Mouse (Mus musculus) inflammation-experienced regulatory T-cells (primary cell): Measurements from ENCODE around the gene Numa1. TPM values are rescaled to one million over a fixed set of nuclear protein-coding genes. Genes with fewer than 3 reads are reported as not detected.

Experiments
- polyA plus RNA-seq, 2 experiments: library from polyadenylated mRNA; unstranded; fragments of 100-300 nt; shearing (Covaris generic); gene quantifications; one replicate each; pipeline ENCODE4 v1.2.1; 2017

Numa1 gene
- 100 to 1,000 TPM; 142 to 171 TPM for polyA plus RNA-seq

DNA sequence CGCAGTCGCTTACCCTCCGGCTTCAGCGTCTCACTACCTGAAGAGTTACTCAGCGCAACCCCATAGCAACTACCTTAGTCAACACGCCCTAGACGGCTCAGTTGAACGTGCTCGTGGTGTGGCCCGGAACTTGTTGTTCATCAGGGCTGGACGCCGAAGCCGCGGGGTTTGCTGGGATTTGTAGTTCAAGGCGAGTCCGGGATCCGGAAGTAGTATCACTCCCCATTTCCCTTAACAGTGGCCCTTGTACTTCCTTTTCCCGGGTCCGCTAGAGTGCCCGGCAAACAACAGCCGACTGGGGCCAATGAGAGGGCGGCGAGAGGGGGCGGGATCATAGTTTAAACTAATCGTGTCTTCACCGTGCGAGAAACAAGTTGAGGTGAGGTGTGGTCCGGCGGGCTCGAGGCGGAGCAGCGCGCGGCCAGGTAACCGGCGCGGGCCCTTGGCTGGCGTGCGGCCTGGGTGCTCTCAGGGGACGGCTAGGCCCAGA, at the start of gene Numa1, which contains the start of gene Lrrc51:
Gene Numa1, plus strand, starts transcription at position 361 of the 490 bp plus-strand sequence.
Gene Lrrc51, minus strand, starts transcription at position 145 of the 490 bp plus-strand sequence.

DNA sequence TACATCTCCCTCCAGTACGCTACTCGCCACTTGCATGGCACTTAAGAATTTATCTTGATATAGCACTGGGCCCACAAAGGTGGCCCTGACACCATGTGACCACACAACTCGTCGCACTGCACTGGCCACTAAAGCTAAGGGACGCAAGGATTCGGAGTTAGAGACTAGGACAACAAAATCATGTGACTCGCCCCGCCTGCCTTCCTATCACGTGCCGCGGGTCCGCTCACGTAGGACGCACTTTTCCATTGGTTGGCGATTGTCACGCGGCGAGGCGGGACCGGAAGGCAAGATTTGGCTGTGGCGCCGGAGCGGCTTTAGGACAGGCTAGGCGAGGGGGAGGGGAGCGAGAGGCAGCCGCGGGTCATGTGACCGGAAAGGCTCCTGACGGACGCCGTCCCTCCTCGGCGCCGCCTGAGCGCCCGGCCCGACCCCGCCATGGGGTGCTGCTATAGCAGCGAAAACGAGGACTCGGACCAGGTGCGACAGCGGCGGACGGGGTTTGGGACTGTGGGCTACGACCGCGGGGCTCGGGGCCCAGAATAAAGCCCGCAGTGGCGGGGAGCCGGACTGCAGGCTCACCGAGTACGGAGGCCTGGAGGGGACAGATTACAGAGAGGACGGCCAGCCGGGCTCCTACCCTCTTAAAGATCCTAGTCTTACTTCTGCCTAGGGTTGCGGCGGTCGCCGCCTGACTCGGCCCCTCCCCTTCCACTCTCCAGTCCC, 28.2 kb upstream of the Numa1 start, which contains the start of gene Lamtor1:
Gene Lamtor1, plus strand, starts transcription at position 344 of the 726 bp plus-strand sequence.

GRCm38 (mm10) chr7:101906287-101906681, 27.6 kb upstream of the Numa1 start, which contains the start of gene Tomt:
Tomt (minus strand) TSS chr7:101906359.

DNA sequence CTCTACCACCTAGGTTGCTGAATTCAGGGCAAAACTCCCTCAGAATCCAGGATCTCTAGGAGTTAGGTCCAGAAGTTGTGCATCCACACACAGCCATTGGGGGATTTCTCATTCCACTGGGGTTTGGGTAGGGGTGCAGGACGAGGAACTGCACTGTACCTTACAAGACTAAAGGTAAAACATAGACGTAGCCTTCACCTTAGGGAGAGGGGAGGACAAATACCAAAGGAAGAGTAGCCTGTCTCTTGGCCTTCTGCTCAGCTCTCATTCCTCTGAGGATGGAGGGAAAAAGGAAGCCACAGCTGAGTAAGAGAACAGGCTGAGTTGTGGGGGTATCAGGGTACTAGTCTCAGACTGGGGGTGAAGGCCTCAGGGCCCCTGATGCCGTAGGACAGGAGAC, 84.7 kb downstream of the Numa1 start, which contains the start of gene Il18bp:
Gene Il18bp, minus strand, starts transcription at position 101 of the 400 bp plus-strand sequence.

Other genes with a start within 250 kb of the Numa1 start
- gene Phox2a, start 115.8 kb upstream of the Numa1 start, polyA plus RNA-seq: not detected
- 10 to 100 TPM in 1 of 2 experiments, 1 to 10 TPM in 1; 9.8 to 13.9 TPM for gene Inppl1, start 95.9 kb upstream of the Numa1 start, polyA plus RNA-seq
- not detected for gene Folr2, start 76.9 kb upstream of the Numa1 start, polyA plus RNA-seq
- 10 to 100 TPM; 32.1 to 42.4 TPM for gene Anapc15, start 70.4 kb upstream of the Numa1 start, polyA plus RNA-seq
- gene Folr1, start 63.3 kb upstream of the Numa1 start, polyA plus RNA-seq: 1 to 10 TPM in 1 of 2 experiments, under 1 TPM in 1; 0.60 to 3.7 TPM
- 100 to 1,000 TPM; 113 to 148 TPM for gene Lamtor1, start 28.2 kb upstream of the Numa1 start, polyA plus RNA-seq
- under 1 TPM; 0.18 to 0.76 TPM for gene Tomt, start 27.8 kb upstream of the Numa1 start, polyA plus RNA-seq
- 1 to 10 TPM; 1.5 to 5.2 TPM for gene Lrrc51, start 216 bp upstream of the Numa1 start, polyA plus RNA-seq
- gene Il18bp, start 84.6 kb downstream of the Numa1 start, polyA plus RNA-seq: 1 to 10 TPM; 6.1 to 7.1 TPM
- 10 to 100 TPM; 15.5 to 24.8 TPM for gene Rnf121, start 131.4 kb downstream of the Numa1 start, polyA plus RNA-seq
- gene Xndc1, start 131.4 kb downstream of the Numa1 start, polyA plus RNA-seq: 10 to 100 TPM; 21.7 to 32.6 TPM
- gene Xntrpc, start 131.6 kb downstream of the Numa1 start, polyA plus RNA-seq: 1 to 10 TPM; 1.1 to 1.4 TPM
- gene Trpc2, start 149.0 kb downstream of the Numa1 start, polyA plus RNA-seq: not detected
- under 1 TPM; 0.24 to 0.78 TPM for gene Art1, start 167.6 kb downstream of the Numa1 start, polyA plus RNA-seq
- gene Art5, start 175.4 kb downstream of the Numa1 start, polyA plus RNA-seq: 1 to 10 TPM; 1.3 to 5.0 TPM
- gene Chrna10, start 182.7 kb downstream of the Numa1 start, polyA plus RNA-seq: under 1 TPM; 0.27 to 0.29 TPM